14 mouse cellular contexts compared by ENCODE assay signal in genomic region chr6:100525496-100525895, GRCm38 (mm10).
DNase-seq lines count a peak whose midpoint lies in the region; ATAC-seq and TF ChIP-seq lines count a peak whose summit lies in the region.
"Had no signal": no experiment of that assay in that cellular context is flagged by ENCODE, and none has a peak within 500 bp of the region (broad histone marks: within the 10 kb centered on the region; RNA-seq: fewer than 3 reads in every experiment).

No protein-coding gene starts in this region.

- no peak overlapping the region for H3K27ac ChIP-seq in midbrain, embryonic 15.5 days
- H3K27ac ChIP-seq in midbrain, postnatal 0 days (ENCODE audit: low read depth, low read length): no peak overlapping the region
- no peak overlapping the region for H3K27ac ChIP-seq in intestine, embryonic 16.5 days (ENCODE audit: low read length)
- H3K27ac ChIP-seq in neural tube, embryonic 14.5 days (ENCODE audit: low read depth, low read length): no peak overlapping the region
- H3K27ac ChIP-seq: gastrocnemius, adult 2 months had no signal

- H3K36me3 ChIP-seq in midbrain, embryonic 15.5 days (replicated peaks): no peaks in the 10 kb centered on the region
- H3K36me3 ChIP-seq in midbrain, postnatal 0 days (ENCODE audit: insufficient read depth, low read length): no peaks in the 10 kb centered on the region
- H3K36me3 ChIP-seq in intestine, embryonic 16.5 days (ENCODE audit: control insufficient read depth, insufficient read depth, low read length): no peaks in the 10 kb centered on the region
- no peaks in the 10 kb centered on the region for H3K36me3 ChIP-seq in neural tube, embryonic 14.5 days (ENCODE audit: control insufficient read depth, insufficient read depth, low read length)
- H3K36me3 ChIP-seq: heart, embryonic 10.5 days had no signal

- no peaks in the 10 kb centered on the region for H3K9me3 ChIP-seq in midbrain, embryonic 15.5 days
- no peaks in the 10 kb centered on the region for H3K9me3 ChIP-seq in midbrain, postnatal 0 days (ENCODE audit: low read length)
- H3K9me3 ChIP-seq in intestine, embryonic 16.5 days (ENCODE audit: control insufficient read depth, low read length): no peaks in the 10 kb centered on the region
- no peaks in the 10 kb centered on the region for H3K9me3 ChIP-seq in neural tube, embryonic 14.5 days (ENCODE audit: control insufficient read depth, low read length)
- H3K9me3 ChIP-seq: heart, embryonic 10.5 days had no signal

- no peaks in the 10 kb centered on the region; the same call in 1 of the 2 replicates for H3K27me3 ChIP-seq in midbrain, embryonic 15.5 days (replicated peaks)
- no peaks in the 10 kb centered on the region; the same call in 1 of the 2 replicates for H3K27me3 ChIP-seq in midbrain, postnatal 0 days (ENCODE audit: insufficient read depth, low read length)
- H3K27me3 ChIP-seq in intestine, embryonic 16.5 days (replicated peaks; ENCODE audit: control insufficient read depth, insufficient read depth, low read length): no peaks in the 10 kb centered on the region
- H3K27me3 ChIP-seq in neural tube, embryonic 14.5 days (ENCODE audit: control insufficient read depth, insufficient read depth, low read length): no peaks in the 10 kb centered on the region

- H3K9ac ChIP-seq in midbrain, embryonic 15.5 days: no peak overlapping the region
- H3K9ac ChIP-seq in midbrain, postnatal 0 days (replicated peaks; ENCODE audit: low read length, poor library complexity, severe bottlenecking): no peak overlapping the region
- no peak overlapping the region for H3K9ac ChIP-seq in intestine, embryonic 16.5 days (ENCODE audit: low read depth, low read length)
- no peak overlapping the region for H3K9ac ChIP-seq in neural tube, embryonic 14.5 days (replicated peaks; ENCODE audit: low read depth, low read length)

- no peak for DNase-seq in midbrain, postnatal 0 days (ENCODE audit: low spot score)
- peak; percentile 28 to 42 for DNase-seq in kidney, postnatal 25 days
- DNase-seq in right cerebral cortex, postnatal 4 days: no peak
- DNase-seq in left cerebral cortex, adult 8-10 months (ENCODE audit: low spot score in 2 of 2): no peak
- DNase-seq in cerebellum, adult 9-11 months: no peak
- DNase-seq: adrenal gland, postnatal 10 days; cerebellum, adult 11-12 months; gastrocnemius, adult 2 months; right cerebral cortex, postnatal 14 days had no signal

- ATAC-seq in midbrain, embryonic 15.5 days (replicated peaks): no peak
- no peak for ATAC-seq in midbrain, postnatal 0 days (ENCODE audit: low FRiP score)
- 0 out of 2 replicates have a peak, but pooled peaks have one; percentile 7 for ATAC-seq in intestine, embryonic 16.5 days
- ATAC-seq in neural tube, embryonic 14.5 days (ENCODE audit: low read depth): 0 out of 2 replicates have a peak, but pooled peaks have one; percentile 14

- peak overlapping the region; percentile 30; the same call in 1 of the 2 replicates for H3K4me2 ChIP-seq in midbrain, embryonic 15.5 days
- no peak overlapping the region for H3K4me2 ChIP-seq in midbrain, postnatal 0 days (ENCODE audit: low read depth, low read length, poor library complexity, severe bottlenecking)
- no peak overlapping the region for H3K4me2 ChIP-seq in intestine, embryonic 16.5 days (ENCODE audit: low read depth, low read length)
- H3K4me2 ChIP-seq in neural tube, embryonic 14.5 days (ENCODE audit: low read depth, low read length): no peak overlapping the region

- TF ChIP-seq CTCF in midbrain, postnatal 0 days (IDR thresholded peaks at IDR 0.05): no peak

- no peak overlapping the region for H3K4me3 ChIP-seq in midbrain, embryonic 15.5 days
- no peak overlapping the region for H3K4me3 ChIP-seq in midbrain, postnatal 0 days (ENCODE audit: low read depth, low read length)
- H3K4me3 ChIP-seq in intestine, embryonic 16.5 days (ENCODE audit: low read length): no peak overlapping the region
- H3K4me3 ChIP-seq in neural tube, embryonic 14.5 days (ENCODE audit: low read depth, low read length): no peak overlapping the region
- H3K4me3 ChIP-seq: gastrocnemius, adult 2 months; myocyte had no signal

- 20% methylated on average over 3 of the region's 3 CpGs for WGBS in midbrain, embryonic 15.5 days
- 38% methylated on average over 3 of the region's 3 CpGs for WGBS in midbrain, postnatal 0 days
- 33% methylated on average over 3 of the region's 3 CpGs for WGBS in intestine, embryonic 16.5 days
- WGBS in neural tube, embryonic 14.5 days: 2% methylated on average over 3 of the region's 3 CpGs

- peaks cover 18% of the 10 kb centered on the region for H3K4me1 ChIP-seq in midbrain, embryonic 15.5 days
- H3K4me1 ChIP-seq in midbrain, postnatal 0 days (ENCODE audit: insufficient read depth, low read length): peaks cover 4% of the 10 kb centered on the region; the same call in 1 of the 2 replicates
- H3K4me1 ChIP-seq in intestine, embryonic 16.5 days (ENCODE audit: control insufficient read depth, insufficient read depth, low read length): peaks cover 4% of the 10 kb centered on the region; the same call in 1 of the 2 replicates
- 0 out of 2 replicates have a peak, but pooled peaks cover 3% of the 10 kb centered on the region for H3K4me1 ChIP-seq in neural tube, embryonic 14.5 days (ENCODE audit: control insufficient read depth, insufficient read depth, low read length)

Comparison
In these comparisons a context has a peak if more than half of its experiments do, and no peak if none do; other contexts are left out.
1. ATAC-seq: peak in intestine, embryonic 16.5 days (single experiment) and neural tube, embryonic 14.5 days (single experiment); none in midbrain, embryonic 15.5 days (single experiment) and midbrain, postnatal 0 days (single experiment).
2. DNase-seq: peak in kidney, postnatal 25 days (2 of 2); none in midbrain, postnatal 0 days (single experiment), right cerebral cortex, postnatal 4 days (single experiment), left cerebral cortex, adult 8-10 months (0 of 2) and cerebellum, adult 9-11 months (single experiment).